Mouse (Mus musculus) cortical plate, adult 2 months (tissue): ENCODE data around the gene Rhbdd2.

Source experiments
- CTCF ChIP-seq: fragments of 200-500 bp; IDR thresholded peaks from 2 replicates; pipeline ENCODE4 v1.5.1; 2011; ENCODE audit warnings: mild to moderate bottlenecking, control low read depth, low read length; ENCODE audit not compliant: insufficient read depth; ENCODE audit errors: extremely low read depth
- POLR2A ChIP-seq: fragments of 200-500 bp; IDR thresholded peaks from 2 replicates; pipeline ENCODE4 v1.6.1; 2011; ENCODE audit warnings: mild to moderate bottlenecking, low read length, control low read depth; ENCODE audit not compliant: insufficient read depth; ENCODE audit errors: extremely low read depth

- TF ChIP-seq CTCF: no peak
- TF ChIP-seq POLR2A: no peak
These were observed 11.9 kb upstream of the Rhbdd2 start for GRCm38 (mm10) chr5:135620526-135620925.
